Mouse (Mus musculus): ENCODE data around the gene 4930562C15Rik.

GRCm38 (mm10) chr16:4877195-4877594, 42.0 kb downstream of the 4930562C15Rik start:
- no peak for TF ChIP-seq CTCF (conservative IDR thresholded peaks at IDR 0.05; ENCODE audit: insufficient read depth, insufficient read length, low read depth, low read length)
- TF ChIP-seq POLR2A (IDR thresholded peaks at IDR 0.05; ENCODE audit: low read depth, low read length), result no peak

All from kidney, adult 2 months (tissue).